Mouse (Mus musculus): ENCODE data around the gene Naa16. TPM values are rescaled to one million over a fixed set of nuclear protein-coding genes. Genes with fewer than 3 reads are reported as not detected.
"Not testable (repeated sequence)": the region's sequence is repeated elsewhere in the genome, so short reads cannot be mapped to it uniquely, and the experiment has no call there.

Naa16 gene
- polyA plus RNA-seq (2015; fragmentation: Nextera tagmentation; extraction: Ambion mirVana), result 22.2 and 22.8 TPM in 2 replicates

DNA sequence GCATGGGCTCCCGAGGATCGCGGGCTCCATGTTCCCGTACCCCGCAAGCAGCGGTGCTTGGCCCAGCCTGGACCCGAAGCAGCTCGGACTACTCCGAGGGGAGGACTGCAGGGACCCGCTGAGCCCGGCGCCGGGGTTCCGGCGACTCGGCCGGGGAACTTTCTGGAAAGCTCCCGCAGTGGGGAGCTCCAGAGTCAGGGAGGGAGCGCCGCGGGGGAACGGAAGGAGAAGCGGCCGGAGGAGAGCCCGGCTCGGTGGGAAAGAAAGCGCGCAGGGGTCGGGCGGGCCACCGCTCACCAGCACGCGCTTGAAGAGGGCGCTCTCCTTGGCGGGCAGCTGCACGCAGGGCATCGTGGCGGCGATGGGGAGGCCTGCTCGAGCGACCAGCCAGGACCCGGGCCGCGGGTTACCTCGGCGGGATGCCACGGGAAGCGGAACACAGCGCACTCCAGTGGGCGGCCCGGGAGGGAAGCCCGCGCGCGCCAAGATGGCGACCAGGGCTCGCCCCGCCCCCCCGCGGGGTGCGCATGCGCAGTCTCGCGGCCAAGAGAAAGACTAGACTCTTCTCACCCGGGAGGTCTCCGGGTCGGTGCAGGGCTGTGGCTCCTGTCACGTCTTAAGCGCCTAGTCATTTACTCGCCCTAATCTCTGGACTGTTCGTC lies at the start of gene Naa16:
Naa16 (minus strand) TSS at position 514 of the 662 bp plus-strand sequence.
- H3K36me3 ChIP-seq (ENCODE audit: control insufficient read depth, insufficient read depth), result peaks cover 5% of the 10 kb centered on the region; the same call in 1 of the 2 replicates
- H3K4me3 ChIP-seq (ENCODE audit: low read length), result peak within 1 kb of the TSS; percentile 75
- H3K27me3 ChIP-seq (ENCODE audit: control insufficient read depth, insufficient read depth, low read length), result no peaks in the 10 kb centered on the region
- H3K9me3 ChIP-seq (replicated peaks; ENCODE audit: control insufficient read depth, low read length), result no peaks in the 10 kb centered on the region
- peak within 1 kb of the TSS; percentile 75 for H3K4me2 ChIP-seq (ENCODE audit: low read depth, low read length)
- ATAC-seq (replicated peaks; ENCODE audit: extremely low read depth, insufficient read depth, low FRiP score), result peak; percentile 94
- H3K4me1 ChIP-seq (ENCODE audit: control insufficient read depth, insufficient read depth, low read length), result peaks cover 9% of the 10 kb centered on the region
- H3K9ac ChIP-seq (ENCODE audit: low read length), result peak within 1 kb of the TSS; percentile 94
- WGBS, result under 1% methylated on average over 69 of the region's 71 CpGs
- H3K27ac ChIP-seq (ENCODE audit: low read length), result peak within 1 kb of the TSS; percentile 95

GRCm38 (mm10) chr14:79434068-79434467 lies 43.5 kb upstream of the Naa16 start:
- no peaks in the 10 kb centered on the region for H3K4me1 ChIP-seq (ENCODE audit: control insufficient read depth, insufficient read depth, low read length)
- no peak overlapping the region for H3K27ac ChIP-seq (ENCODE audit: low read length)
- H3K27me3 ChIP-seq (ENCODE audit: control insufficient read depth, insufficient read depth, low read length), result no peaks in the 10 kb centered on the region
- WGBS, result 77% methylated on average over 1 of the region's 1 CpGs
- H3K4me2 ChIP-seq (ENCODE audit: low read depth, low read length), result no peak overlapping the region
- H3K4me3 ChIP-seq (ENCODE audit: low read length), result no peak overlapping the region
- peaks cover 2% of the 10 kb centered on the region; the same call in 1 of the 2 replicates for H3K36me3 ChIP-seq (ENCODE audit: control insufficient read depth, insufficient read depth)
- H3K9ac ChIP-seq (ENCODE audit: low read length), result no peak overlapping the region
- no peaks in the 10 kb centered on the region for H3K9me3 ChIP-seq (replicated peaks; ENCODE audit: control insufficient read depth, low read length)
- ATAC-seq (replicated peaks; ENCODE audit: extremely low read depth, insufficient read depth, low FRiP score), result no peak

GRCm38 (mm10) chr14:79426730-79427365 lies 36.3 kb upstream of the Naa16 start:
- not testable (repeated sequence) for H3K4me1 ChIP-seq (ENCODE audit: control insufficient read depth, insufficient read depth, low read length); H3K9me3 ChIP-seq (replicated peaks; ENCODE audit: control insufficient read depth, low read length); H3K27me3 ChIP-seq (ENCODE audit: control insufficient read depth, insufficient read depth, low read length); H3K36me3 ChIP-seq (ENCODE audit: control insufficient read depth, insufficient read depth)
- Histone ChIP-seq H3K4me3 (ENCODE audit: low read length) (peak overlapping the region; percentile 58), H3K4me2 (ENCODE audit: low read depth, low read length) (peak overlapping the region; percentile 61), H3K27ac (ENCODE audit: low read length) (peak overlapping the region; percentile 90), H3K9ac (ENCODE audit: low read length) (peak overlapping the region; percentile 73)
- ATAC-seq (replicated peaks; ENCODE audit: extremely low read depth, insufficient read depth, low FRiP score), result peak; percentile 46; the same call in 1 of the 2 replicates
- WGBS, result 47% methylated on average over 7 of the region's 59 CpGs

GRCm38 (mm10) chr14:79425979-79426729 lies 35.6 kb upstream of the Naa16 start, which contains the start of gene Kbtbd7:
Kbtbd7 (plus strand) TSS chr14:79426511.
- Histone ChIP-seq H3K9me3 (replicated peaks; ENCODE audit: control insufficient read depth, low read length) (peaks cover 4% of the 10 kb centered on the region; the same call in 1 of the 2 replicates), H3K27me3 (ENCODE audit: control insufficient read depth, insufficient read depth, low read length) (no peaks in the 10 kb centered on the region), H3K9ac (ENCODE audit: low read length) (peak within 1 kb of the TSS; percentile 73), H3K4me1 (ENCODE audit: control insufficient read depth, insufficient read depth, low read length) (no peaks in the 10 kb centered on the region), H3K4me3 (ENCODE audit: low read length) (peak within 1 kb of the TSS; percentile 58), H3K4me2 (ENCODE audit: low read depth, low read length) (peak within 1 kb of the TSS; percentile 61), H3K27ac (ENCODE audit: low read length) (peak within 1 kb of the TSS; percentile 90), H3K36me3 (ENCODE audit: control insufficient read depth, insufficient read depth) (peaks cover 6% of the 10 kb centered on the region; the same call in 1 of the 2 replicates)
- WGBS, result under 1% methylated on average over 44 of the region's 44 CpGs
- peak; percentile 99 for ATAC-seq (replicated peaks; ENCODE audit: extremely low read depth, insufficient read depth, low FRiP score)

- H3K9me3 ChIP-seq (replicated peaks; ENCODE audit: control insufficient read depth, low read length), result no peaks in the 10 kb centered on the region
- peaks cover 10% of the 10 kb centered on the region; the same call in 1 of the 2 replicates for H3K36me3 ChIP-seq (ENCODE audit: control insufficient read depth, insufficient read depth)
- H3K27me3 ChIP-seq (ENCODE audit: control insufficient read depth, insufficient read depth, low read length), result no peaks in the 10 kb centered on the region
- H3K4me3 ChIP-seq (ENCODE audit: low read length), result no peak overlapping the region
- ATAC-seq (replicated peaks; ENCODE audit: extremely low read depth, insufficient read depth, low FRiP score), result no peak
- no peaks in the 10 kb centered on the region for H3K4me1 ChIP-seq (ENCODE audit: control insufficient read depth, insufficient read depth, low read length)
- 68% methylated on average over 20 of the region's 20 CpGs for WGBS
- no peak overlapping the region for H3K27ac ChIP-seq (ENCODE audit: low read length)
- H3K9ac ChIP-seq (ENCODE audit: low read length), result no peak overlapping the region
- no peak overlapping the region for H3K4me2 ChIP-seq (ENCODE audit: low read depth, low read length)
Observed at GRCm38 (mm10) chr14:79420083-79420685, 29.6 kb upstream of the Naa16 start.

DNA sequence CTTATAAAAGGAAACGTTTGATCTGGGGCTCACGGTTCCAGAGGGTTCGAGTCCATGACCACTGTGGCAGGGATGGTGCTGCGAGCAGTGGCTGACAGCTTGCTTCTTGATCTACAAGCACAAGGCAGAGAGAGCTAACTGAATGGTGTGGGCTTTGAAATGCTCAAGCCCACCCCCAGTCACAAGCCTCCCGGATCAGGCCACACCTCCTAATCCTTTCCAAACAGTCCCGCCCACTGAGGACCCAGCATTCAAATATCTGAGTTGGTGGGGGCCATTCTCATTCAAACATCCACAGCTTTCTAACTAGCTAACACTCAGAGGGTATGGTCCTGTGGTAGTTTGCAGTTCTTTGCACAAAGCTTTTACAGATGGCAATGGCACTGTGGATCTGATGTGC lies 22.5 kb upstream of the Naa16 start:
- WGBS, result 86% methylated on average over 6 of the region's 6 CpGs
- no peaks in the 10 kb centered on the region for H3K4me1 ChIP-seq (ENCODE audit: control insufficient read depth, insufficient read depth, low read length)
- no peaks in the 10 kb centered on the region for H3K9me3 ChIP-seq (replicated peaks; ENCODE audit: control insufficient read depth, low read length)
- peaks cover 15% of the 10 kb centered on the region; the same call in 1 of the 2 replicates for H3K36me3 ChIP-seq (ENCODE audit: control insufficient read depth, insufficient read depth)
- no peak overlapping the region for H3K4me2 ChIP-seq (ENCODE audit: low read depth, low read length)
- H3K27me3 ChIP-seq (ENCODE audit: control insufficient read depth, insufficient read depth, low read length), result no peaks in the 10 kb centered on the region
- no peak overlapping the region for H3K4me3 ChIP-seq (ENCODE audit: low read length)
- no peak for ATAC-seq (replicated peaks; ENCODE audit: extremely low read depth, insufficient read depth, low FRiP score)
- no peak overlapping the region for H3K27ac ChIP-seq (ENCODE audit: low read length)
- no peak overlapping the region for H3K9ac ChIP-seq (ENCODE audit: low read length)

- no peak overlapping the region for H3K4me2 ChIP-seq (ENCODE audit: low read depth, low read length)
- H3K27ac ChIP-seq (ENCODE audit: low read length), result no peak overlapping the region
- H3K27me3 ChIP-seq (ENCODE audit: control insufficient read depth, insufficient read depth, low read length), result no peaks in the 10 kb centered on the region
- H3K9me3 ChIP-seq (replicated peaks; ENCODE audit: control insufficient read depth, low read length), result no peaks in the 10 kb centered on the region
- H3K9ac ChIP-seq (ENCODE audit: low read length), result no peak overlapping the region
- no peaks in the 10 kb centered on the region for H3K4me1 ChIP-seq (ENCODE audit: control insufficient read depth, insufficient read depth, low read length)
- peaks cover 13% of the 10 kb centered on the region; the same call in 1 of the 2 replicates for H3K36me3 ChIP-seq (ENCODE audit: control insufficient read depth, insufficient read depth)
- no peak for ATAC-seq (replicated peaks; ENCODE audit: extremely low read depth, insufficient read depth, low FRiP score)
- 75% methylated on average over 2 of the region's 2 CpGs for WGBS
- no peak overlapping the region for H3K4me3 ChIP-seq (ENCODE audit: low read length)
Observed at GRCm38 (mm10) chr14:79410662-79411061, 20.1 kb upstream of the Naa16 start.

DNA sequence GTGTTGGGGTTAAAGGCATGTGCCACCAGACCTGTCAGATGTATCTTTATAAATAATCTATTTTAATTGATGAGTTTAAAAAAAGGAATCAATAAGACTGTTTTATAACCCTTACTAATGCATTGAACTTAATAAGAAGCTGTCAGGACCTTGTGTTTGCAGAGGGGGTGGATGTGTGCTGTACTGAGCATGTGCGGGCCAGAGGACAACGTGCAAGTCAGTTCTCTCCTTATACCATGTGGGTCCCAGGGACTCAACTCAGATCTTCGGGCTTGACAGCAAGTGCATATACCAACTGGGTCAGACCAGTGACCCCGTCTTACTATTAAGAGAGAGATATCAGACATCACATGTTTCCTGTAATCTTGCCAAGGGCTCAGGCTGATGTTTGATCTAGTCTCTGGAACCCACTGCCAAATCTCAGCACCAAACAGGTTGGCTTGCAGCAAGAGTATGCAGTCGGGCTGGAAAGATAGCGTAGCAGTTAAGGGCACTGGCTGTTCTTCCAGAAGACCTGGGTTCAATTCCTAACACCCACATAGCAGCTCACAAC lies 18.8 kb upstream of the Naa16 start:
- Histone ChIP-seq H3K36me3 (ENCODE audit: control insufficient read depth, insufficient read depth) (peaks cover 13% of the 10 kb centered on the region; the same call in 1 of the 2 replicates), H3K4me2 (ENCODE audit: low read depth, low read length) (no peak overlapping the region), H3K9ac (ENCODE audit: low read length) (no peak overlapping the region), H3K4me1 (ENCODE audit: control insufficient read depth, insufficient read depth, low read length) (no peaks in the 10 kb centered on the region), H3K9me3 (replicated peaks; ENCODE audit: control insufficient read depth, low read length) (no peaks in the 10 kb centered on the region), H3K27me3 (ENCODE audit: control insufficient read depth, insufficient read depth, low read length) (no peaks in the 10 kb centered on the region), H3K4me3 (ENCODE audit: low read length) (no peak overlapping the region), H3K27ac (ENCODE audit: low read length) (no peak overlapping the region)
- 71% methylated on average over 6 of the region's 6 CpGs for WGBS
- no peak for ATAC-seq (replicated peaks; ENCODE audit: extremely low read depth, insufficient read depth, low FRiP score)
